Mouse (Mus musculus) gonadal fat pad, adult 2 months (tissue): ENCODE data around the gene Dcbld2. TPM values are rescaled to one million over a fixed set of nuclear protein-coding genes. Genes with fewer than 3 reads are reported as not detected.

Source experiments
- DNase-seq: peaks from one replicate; pipeline ENCODE4 v3.0.0-alpha.2; 2012; ENCODE audit warnings: low read depth
- polyA plus RNA-seq: library from polyadenylated mRNA; depleted of rRNA; stranded (reverse); fragments of >200 nt; gene quantifications from 2 replicates; pipeline ENCODE4 v1.2.3, GENCODE M21; 2012; rRNA removed

Gene Dcbld2
- 10.2 and 10.9 TPM in 2 replicates for polyA plus RNA-seq

GRCm38 (mm10) chr16:58408062-58408486 is at the start of gene Dcbld2:
Gene Dcbld2 (plus strand): TSS chr16:58408443.
- DNase-seq, result peak; percentile 59

- no peak for DNase-seq
Observed at GRCm38 (mm10) chr16:58377170-58377569, 31.1 kb upstream of the Dcbld2 start.

- no peak for DNase-seq
Observed at GRCm38 (mm10) chr16:58377756-58378503, 30.3 kb upstream of the Dcbld2 start.

- DNase-seq, result no peak
Observed at GRCm38 (mm10) chr16:58386241-58386757, 21.9 kb upstream of the Dcbld2 start.

GRCm38 (mm10) chr16:58389143-58389755 is 19.0 kb upstream of the Dcbld2 start:
- no peak for DNase-seq

- DNase-seq, result no peak
Observed at GRCm38 (mm10) chr16:58393036-58393435, 15.2 kb upstream of the Dcbld2 start.

- no peak for DNase-seq
Observed at GRCm38 (mm10) chr16:58394156-58394555, 14.1 kb upstream of the Dcbld2 start.

- no peak for DNase-seq
Observed at GRCm38 (mm10) chr16:58398604-58399003, 9.6 kb upstream of the Dcbld2 start.

GRCm38 (mm10) chr16:58401079-58401478 is 7.2 kb upstream of the Dcbld2 start:
- DNase-seq, result no peak

- DNase-seq, result no peak
Observed at GRCm38 (mm10) chr16:58404665-58405064, 3.6 kb upstream of the Dcbld2 start.

- no peak for DNase-seq
Observed at GRCm38 (mm10) chr16:58405271-58405670, 3.0 kb upstream of the Dcbld2 start.

GRCm38 (mm10) chr16:58408487-58409281 is 441 bp downstream of the Dcbld2 start:
- DNase-seq, result no peak

GRCm38 (mm10) chr16:58409825-58410224 is 1.6 kb downstream of the Dcbld2 start:
- no peak for DNase-seq

- no peak for DNase-seq
Observed at GRCm38 (mm10) chr16:58414801-58415200, 6.6 kb downstream of the Dcbld2 start.

GRCm38 (mm10) chr16:58415500-58415899 is 7.3 kb downstream of the Dcbld2 start:
- DNase-seq, result no peak

GRCm38 (mm10) chr16:58421696-58422354 is 13.6 kb downstream of the Dcbld2 start:
- no peak for DNase-seq

- DNase-seq, result no peak
Observed at GRCm38 (mm10) chr16:58430246-58430645, 22.0 kb downstream of the Dcbld2 start.

GRCm38 (mm10) chr16:58432384-58432783 is 24.1 kb downstream of the Dcbld2 start:
- no peak for DNase-seq

GRCm38 (mm10) chr16:58444735-58445134 is 36.5 kb downstream of the Dcbld2 start:
- DNase-seq, result no peak

- no peak for DNase-seq
Observed at GRCm38 (mm10) chr16:58446281-58447259, 38.3 kb downstream of the Dcbld2 start.
